Mouse (Mus musculus) cerebellum, adult 18-20 months (tissue): ENCODE measurements around the gene Csf2rb.
A peak's percentile ranks its signal among the peaks of the same experiment; 100 is the strongest.
"Not testable (repeated sequence)": the region's sequence is repeated elsewhere in the genome, so short reads cannot be mapped to it uniquely, and the experiment has no call there.

Experiments
- DNase-seq, 2 experiments: peaks; one replicate each; pipeline ENCODE4 v3.0.0; 2021

Gene Csf2rb

GRCm38 (mm10) chr15:78325671-78326339, at the start of gene Csf2rb:
Gene Csf2rb, plus strand, starts transcription at chr15:78325752.
- no peak for DNase-seq

GRCm38 (mm10) chr15:78278308-78278707, 47.2 kb upstream of the Csf2rb start:
- no peak for DNase-seq

GRCm38 (mm10) chr15:78287941-78288340, 37.6 kb upstream of the Csf2rb start:
- no peak for DNase-seq

GRCm38 (mm10) chr15:78289775-78290174, 35.8 kb upstream of the Csf2rb start:
- DNase-seq = not testable (repeated sequence)

- not testable (repeated sequence) for DNase-seq
Observed at GRCm38 (mm10) chr15:78293228-78293627, 32.3 kb upstream of the Csf2rb start.

- no peak for DNase-seq
Observed at GRCm38 (mm10) chr15:78293716-78294115, 31.8 kb upstream of the Csf2rb start.

- DNase-seq = no peak
Observed at GRCm38 (mm10) chr15:78298558-78298957, 27.0 kb upstream of the Csf2rb start.

GRCm38 (mm10) chr15:78299641-78300040, 25.9 kb upstream of the Csf2rb start:
- DNase-seq = no peak

- DNase-seq = no peak
Observed at GRCm38 (mm10) chr15:78300773-78301172, 24.8 kb upstream of the Csf2rb start.

- DNase-seq = no peak
Observed at GRCm38 (mm10) chr15:78302718-78303117, 22.8 kb upstream of the Csf2rb start.

GRCm38 (mm10) chr15:78303665-78304233, 21.8 kb upstream of the Csf2rb start:
- DNase-seq = no peak

GRCm38 (mm10) chr15:78305341-78305933, 20.1 kb upstream of the Csf2rb start, which contains the start of gene Csf2rb2:
Gene Csf2rb2, minus strand, starts transcription at chr15:78305721.
- no peak for DNase-seq

- DNase-seq = no peak
Observed at GRCm38 (mm10) chr15:78309865-78310264, 15.7 kb upstream of the Csf2rb start.

GRCm38 (mm10) chr15:78310971-78311370, 14.6 kb upstream of the Csf2rb start:
- no peak for DNase-seq

- DNase-seq = not testable (repeated sequence)
Observed at GRCm38 (mm10) chr15:78312421-78313233, 12.9 kb upstream of the Csf2rb start.

- not testable (repeated sequence) for DNase-seq
Observed at GRCm38 (mm10) chr15:78313659-78314058, 11.9 kb upstream of the Csf2rb start.

- DNase-seq = not testable (repeated sequence)
Observed at GRCm38 (mm10) chr15:78318338-78319171, 7.0 kb upstream of the Csf2rb start.

- peak; percentile 27 to 48 for DNase-seq
Observed at GRCm38 (mm10) chr15:78320825-78321496, 4.6 kb upstream of the Csf2rb start.

GRCm38 (mm10) chr15:78323366-78323765, 2.2 kb upstream of the Csf2rb start:
- no peak for DNase-seq

GRCm38 (mm10) chr15:78324294-78324693, 1.3 kb upstream of the Csf2rb start:
- DNase-seq = no peak

- no peak for DNase-seq
Observed at GRCm38 (mm10) chr15:78326747-78327146, 1.2 kb downstream of the Csf2rb start.
